Mouse (Mus musculus) adipocyte (in vitro differentiated cells): ENCODE measurements around the gene Mef2b.

ENCODE experiments used
- DNase-seq: peaks from one replicate; pipeline ENCODE4 v3.0.0-alpha.2; 2016; ENCODE audit warnings: low spot score

Mef2b gene

GRCm38 (mm10) chr8:70134931-70135330 lies 4.6 kb upstream of the Mef2b start:
- DNase-seq: no peak

GRCm38 (mm10) chr8:70136591-70136990 lies 2.9 kb upstream of the Mef2b start:
- DNase-seq: no peak

- DNase-seq: no peak
These were observed 1.6 kb upstream of the Mef2b start for GRCm38 (mm10) chr8:70137890-70138289.

- peak; percentile 56 for DNase-seq
These were observed 470 bp downstream of the Mef2b start for GRCm38 (mm10) chr8:70139981-70140380.

GRCm38 (mm10) chr8:70147678-70148607 lies 8.4 kb downstream of the Mef2b start:
- DNase-seq: no peak

- no peak for DNase-seq
These were observed 10.6 kb downstream of the Mef2b start for GRCm38 (mm10) chr8:70150158-70150557.

- DNase-seq: peak; percentile 52
These were observed 13.2 kb downstream of the Mef2b start for GRCm38 (mm10) chr8:70152537-70153257.

GRCm38 (mm10) chr8:70157240-70157800 lies 17.8 kb downstream of the Mef2b start:
- no peak for DNase-seq

- no peak for DNase-seq
These were observed 18.8 kb downstream of the Mef2b start for GRCm38 (mm10) chr8:70158069-70158853.

GRCm38 (mm10) chr8:70159211-70159610 lies 19.7 kb downstream of the Mef2b start:
- no peak for DNase-seq

- DNase-seq: no peak
These were observed 20.5 kb downstream of the Mef2b start for GRCm38 (mm10) chr8:70160015-70160414.

GRCm38 (mm10) chr8:70163316-70163715 lies 23.8 kb downstream of the Mef2b start:
- DNase-seq: no peak

GRCm38 (mm10) chr8:70166504-70167110 lies 27.1 kb downstream of the Mef2b start:
- DNase-seq: peak; percentile 61

- DNase-seq: no peak
These were observed 30.6 kb downstream of the Mef2b start for GRCm38 (mm10) chr8:70170116-70170515.

GRCm38 (mm10) chr8:70170748-70171147 lies 31.2 kb downstream of the Mef2b start:
- DNase-seq: no peak

- no peak for DNase-seq
These were observed 31.7 kb downstream of the Mef2b start for GRCm38 (mm10) chr8:70171240-70171639.

- peak; percentile 98 for DNase-seq
These were observed 32.7 kb downstream of the Mef2b start, which contains the start of gene Tmem161a for GRCm38 (mm10) chr8:70172043-70172681. Gene Tmem161a (plus strand): TSS chr8:70172356.

- DNase-seq: no peak
These were observed 33.8 kb downstream of the Mef2b start for GRCm38 (mm10) chr8:70173320-70173719.

- DNase-seq: no peak
These were observed 34.6 kb downstream of the Mef2b start for GRCm38 (mm10) chr8:70174079-70174478.

- no peak for DNase-seq
These were observed 38.7 kb downstream of the Mef2b start for GRCm38 (mm10) chr8:70178231-70178630.

GRCm38 (mm10) chr8:70179082-70179481 lies 39.6 kb downstream of the Mef2b start:
- DNase-seq: no peak
